In the genomic region with DNA sequence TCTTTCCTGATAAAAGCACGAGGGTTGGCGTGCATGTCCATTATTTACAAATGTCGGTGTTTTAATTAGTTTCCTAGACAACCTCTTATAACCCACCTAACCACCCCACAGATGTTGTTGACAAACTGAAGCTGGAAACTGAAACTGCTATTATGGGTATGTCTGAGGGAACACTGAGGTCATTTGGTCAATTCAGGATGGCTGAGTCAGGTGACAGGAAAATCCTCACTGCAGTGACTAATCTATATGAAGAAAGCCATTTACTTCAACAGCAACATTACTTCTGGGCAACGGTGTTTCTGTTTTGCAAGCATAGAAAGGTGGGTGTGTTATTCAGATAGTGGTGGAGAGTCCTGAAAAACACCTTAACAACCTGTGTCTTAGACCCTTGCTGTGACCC, we compare ENCODE assay signal across 10 mouse cellular contexts. TPM values are rescaled to one million over a fixed set of nuclear protein-coding genes. Genes with fewer than 3 reads are reported as not detected.
DNase-seq lines count a peak whose midpoint lies in the region; ATAC-seq lines count a peak whose summit lies in the region.
"Had no signal": no experiment of that assay in that cellular context is flagged by ENCODE, and none has a peak within 500 bp of the region (broad histone marks: within the 10 kb centered on the region; RNA-seq: fewer than 3 reads in every experiment).

No protein-coding gene starts in this region.

- H3K4me3 ChIP-seq in kidney, embryonic 14.5 days (ENCODE audit: low read length) = no peak overlapping the region
- no peak overlapping the region for H3K4me3 ChIP-seq in embryonic facial prominence, embryonic 14.5 days (ENCODE audit: low read depth, low read length)
- peak overlapping the region; percentile 54 for H3K4me3 ChIP-seq in megakaryocyte, embryonic 14.5 days (replicated peaks)

- 32% methylated on average over 4 of the region's 4 CpGs for WGBS in kidney, embryonic 14.5 days
- WGBS in embryonic facial prominence, embryonic 14.5 days = 43% methylated on average over 4 of the region's 4 CpGs

- H3K9me3 ChIP-seq in kidney, embryonic 14.5 days (ENCODE audit: control insufficient read depth, low read length) = no peaks in the 10 kb centered on the region
- H3K9me3 ChIP-seq in embryonic facial prominence, embryonic 14.5 days (ENCODE audit: control insufficient read depth, low read length) = no peaks in the 10 kb centered on the region
- H3K9me3 ChIP-seq in megakaryocyte, embryonic 14.5 days = no peaks in the 10 kb centered on the region

- no peak for DNase-seq in kidney, postnatal 14 days
- peak; percentile 60 for DNase-seq in adipocyte (ENCODE audit: low spot score)
- no peak for DNase-seq in embryonic facial prominence, embryonic 14.5 days (ENCODE audit: low spot score)
- DNase-seq in thymus, postnatal 36 days = no peak
- no peak for DNase-seq in ovary, postnatal 10 days (ENCODE audit: low spot score)
- DNase-seq: cerebellum, postnatal 25 days; lung, postnatal 14 days had no signal

- ATAC-seq in kidney, embryonic 14.5 days (ENCODE audit: low FRiP score, low TSS enrichment) = no peak
- no peak for ATAC-seq in embryonic facial prominence, embryonic 14.5 days (ENCODE audit: low read depth)

- peaks cover 51% of the 10 kb centered on the region for H3K4me1 ChIP-seq in kidney, embryonic 14.5 days (ENCODE audit: control insufficient read depth, insufficient read depth, low read length)
- H3K4me1 ChIP-seq in embryonic facial prominence, embryonic 14.5 days (ENCODE audit: control insufficient read depth, insufficient read depth, low read length) = peaks cover 34% of the 10 kb centered on the region
- peaks cover 40% of the 10 kb centered on the region for H3K4me1 ChIP-seq in megakaryocyte, embryonic 14.5 days

- H3K9ac ChIP-seq in kidney, embryonic 14.5 days (ENCODE audit: low read depth, low read length) = no peak overlapping the region
- H3K9ac ChIP-seq in embryonic facial prominence, embryonic 14.5 days (ENCODE audit: low read depth, low read length) = no peak overlapping the region
- H3K9ac ChIP-seq: hindbrain, embryonic 14.5 days had no signal

- peak overlapping the region; percentile 88 for H3K27ac ChIP-seq in kidney, embryonic 14.5 days (ENCODE audit: low read depth, low read length)
- H3K27ac ChIP-seq in embryonic facial prominence, embryonic 14.5 days (replicated peaks; ENCODE audit: low read depth, low read length) = peak overlapping the region; percentile 71; the same call in 1 of the 2 replicates
- H3K27ac ChIP-seq: hindbrain, embryonic 14.5 days had no signal

- H3K36me3 ChIP-seq in kidney, embryonic 14.5 days (ENCODE audit: control insufficient read depth, insufficient read depth, low read length) = peaks cover 3% of the 10 kb centered on the region; the same call in 1 of the 2 replicates
- H3K36me3 ChIP-seq in embryonic facial prominence, embryonic 14.5 days (ENCODE audit: control insufficient read depth, insufficient read depth, low read length) = no peaks in the 10 kb centered on the region
- H3K36me3 ChIP-seq in megakaryocyte, embryonic 14.5 days (replicated peaks; ENCODE audit: low read length) = no peaks in the 10 kb centered on the region

- H3K4me2 ChIP-seq in kidney, embryonic 14.5 days (replicated peaks; ENCODE audit: low read depth, low read length) = no peak overlapping the region
- H3K4me2 ChIP-seq in embryonic facial prominence, embryonic 14.5 days (ENCODE audit: low read depth, low read length) = no peak overlapping the region
- H3K4me2 ChIP-seq: hindbrain, embryonic 14.5 days had no signal

- no peaks in the 10 kb centered on the region for H3K27me3 ChIP-seq in kidney, embryonic 14.5 days (ENCODE audit: control insufficient read depth, insufficient read depth, low read length)
- no peaks in the 10 kb centered on the region for H3K27me3 ChIP-seq in embryonic facial prominence, embryonic 14.5 days (replicated peaks; ENCODE audit: control insufficient read depth, insufficient read depth, low read length)
- peaks cover 2% of the 10 kb centered on the region for H3K27me3 ChIP-seq in megakaryocyte, embryonic 14.5 days (replicated peaks)

RNA-seq across cellular contexts. Expression of a gene that starts 12.4 kb away (rescaled TPM):
- 59.7 and 67.9 TPM in 2 replicates for polyA plus RNA-seq in kidney, embryonic 14.5 days (2014; fragmentation: Nextera tagmentation; extraction: Ambion mirVana)
- 25.0 and 29.2 TPM in 2 replicates for polyA plus RNA-seq in embryonic facial prominence, embryonic 14.5 days (2014; fragmentation: Nextera tagmentation; extraction: Ambion mirVana)
- 0.17 TPM in 1 of 2 replicates, not detected in the other for polyA plus RNA-seq in megakaryocyte, embryonic 14.5 days (2012; ENCODE audit: insufficient read depth, low replicate concordance)

RNA-seq across cellular contexts. Expression of a gene that starts 48.8 kb away (rescaled TPM):
- polyA plus RNA-seq in kidney, embryonic 14.5 days (2014; fragmentation: Nextera tagmentation; extraction: Ambion mirVana) = 57.9 and 63.6 TPM in 2 replicates
- 44.2 and 50.0 TPM in 2 replicates for polyA plus RNA-seq in embryonic facial prominence, embryonic 14.5 days (2014; fragmentation: Nextera tagmentation; extraction: Ambion mirVana)
- polyA plus RNA-seq in megakaryocyte, embryonic 14.5 days (2012; ENCODE audit: insufficient read depth, low replicate concordance) = 6.9 TPM in 1 of 2 replicates, not detected in the other

Comparison
In these comparisons a context has a peak if more than half of its experiments do, and no peak if none do; other contexts are left out.
1. RNA of a gene that starts 12.4 kb away (polyA plus RNA-seq): 59.7 to 67.9 TPM in kidney, embryonic 14.5 days and 25.0 to 29.2 TPM in embryonic facial prominence, embryonic 14.5 days; 0.17 TPM in megakaryocyte, embryonic 14.5 days; every median in the first group is over 10 times any median in the second.